Mouse (Mus musculus) ES-E14 (cell line): ENCODE measurements around the gene Bax. TPM values are rescaled to one million over a fixed set of nuclear protein-coding genes. Genes with fewer than 3 reads are reported as not detected.

Experiments used
- DNase-seq: peaks from one replicate; pipeline ENCODE4 v3.0.0-alpha.2; 2013; ENCODE audit warnings: low read depth, low spot score
- H3K27ac ChIP-seq: 2 replicates; pipeline ENCODE4 v1.5.1; 2012; ENCODE audit warnings: low read depth, mild to moderate bottlenecking, low read length, moderate library complexity, mixed read lengths; ENCODE audit not compliant: poor library complexity, insufficient read depth, severe bottlenecking
- H3K36me3 ChIP-seq: 2 replicates; pipeline ENCODE4 v1.6.1; 2012; ENCODE audit warnings: mild to moderate bottlenecking, low read length, moderate library complexity, mixed read lengths; ENCODE audit not compliant: control insufficient read depth, poor library complexity, insufficient read depth, severe bottlenecking
- H3K4me1 ChIP-seq, 2 experiments: fragments of 150-350 bp in 1 of 2; sonication (generic) in 1 of 2; 2 replicates each; pipeline ENCODE4 v1.6.1; 2012; ENCODE audit warnings: low read length in 2 of 2, mild to moderate bottlenecking in 1 of 2, mixed read lengths in 1 of 2; ENCODE audit not compliant: control insufficient read depth in 2 of 2, insufficient read depth in 2 of 2, poor library complexity in 1 of 2
- H3K4me3 ChIP-seq, 2 experiments: fragments of 150-350 bp in 1 of 2; sonication (generic) in 1 of 2; 2 replicates each; pipeline ENCODE4 v1.5.1; 2012; ENCODE audit warnings: low read length in 2 of 2, low read depth in 1 of 2, mild to moderate bottlenecking in 1 of 2, mixed read lengths in 1 of 2; ENCODE audit not compliant: insufficient read depth in 1 of 2, poor library complexity in 1 of 2, severe bottlenecking in 1 of 2
- H3K9ac ChIP-seq: 2 replicates; pipeline ENCODE4 v1.6.1; 2012; ENCODE audit warnings: low read depth, mild to moderate bottlenecking, low read length, mixed read lengths; ENCODE audit not compliant: poor library complexity, insufficient read depth, severe bottlenecking
- H3K9me3 ChIP-seq: fragments of 150-350 bp; sonication (generic); 2 replicates; pipeline ENCODE4 v1.6.1; 2012; ENCODE audit warnings: low read depth, mild to moderate bottlenecking, low read length; ENCODE audit not compliant: control insufficient read depth, insufficient read depth
- CHD2 ChIP-seq: IDR thresholded peaks from 2 replicates; pipeline ENCODE4 v1.6.1; 2014; ENCODE audit warnings: mild to moderate bottlenecking, low read depth, low read length, inconsistent platforms
- HCFC1 ChIP-seq: IDR thresholded peaks from 2 replicates; pipeline ENCODE4 v1.6.1; 2012; ENCODE audit warnings: low read length, inconsistent platforms, borderline replicate concordance; ENCODE audit not compliant: insufficient read depth
- MAFK ChIP-seq: IDR thresholded peaks from 2 replicates; pipeline ENCODE4 v1.6.1; 2014; ENCODE audit warnings: mild to moderate bottlenecking, low read depth, low read length, inconsistent platforms; ENCODE audit not compliant: insufficient read depth
- ZC3H11A ChIP-seq: IDR thresholded peaks from 2 replicates; pipeline ENCODE4 v1.6.1; 2012; ENCODE audit warnings: low read depth, mild to moderate bottlenecking, inconsistent platforms, low read length, borderline replicate concordance
- ZNF384 ChIP-seq: IDR thresholded peaks from 2 replicates; pipeline ENCODE4 v1.6.1; 2012; ENCODE audit warnings: low read depth, low read length, inconsistent platforms
- in situ Hi-C, 2 experiments: fragments of 600-800 bp; cut with MboI; formaldehyde crosslinking; loops; one replicate each; pipeline ENCODE4 v1.15.1; 2025; ENCODE audit warnings: low sequenced_read_pairs in 2 of 2, inconsistent platforms in 1 of 2; ENCODE audit not compliant: unreplicated experiment in 2 of 2
- total RNA-seq: library from RNA; depleted of rRNA; stranded (reverse); fragments of 300-350 nt; gene quantifications from 2 replicates; pipeline ENCODE4 v1.2.3, GENCODE M21; 2012

Gene Bax
- total RNA-seq, 1 experiment, result 388 TPM

DNA sequence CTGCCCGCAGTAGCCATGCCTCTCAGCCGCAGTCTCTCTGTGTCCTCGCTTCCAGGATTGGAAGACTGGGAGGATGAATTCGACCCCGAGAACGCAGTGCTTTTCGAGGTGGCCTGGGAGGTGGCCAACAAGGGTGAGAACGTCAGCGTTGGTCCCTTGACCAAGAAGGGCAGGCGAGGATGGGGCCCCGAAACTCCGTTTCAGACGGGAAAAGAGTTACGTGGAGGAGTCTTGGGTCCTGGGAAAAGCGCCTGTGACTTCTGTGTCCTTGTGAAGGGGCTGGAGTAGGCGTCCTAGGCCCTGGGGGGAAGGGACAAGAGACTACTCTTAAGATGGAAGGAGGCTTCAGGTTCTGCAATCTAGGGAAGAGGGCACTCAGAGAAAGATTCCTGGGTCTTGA is 31.7 kb downstream of the Bax start:
- TF ChIP-seq ZC3H11A (no peak), HCFC1 (no peak), CHD2 (no peak), ZNF384 (no peak), MAFK (no peak)
- Histone ChIP-seq H3K4me3 (peak overlapping the region; percentile 66 to 79), H3K4me1 (peaks cover 12 to 18% of the 10 kb centered on the region in 2 experiments), H3K36me3 (peaks cover 26% of the 10 kb centered on the region), H3K9me3 (no peaks in the 10 kb centered on the region), H3K9ac (peak overlapping the region; percentile 75), H3K27ac (0 out of 2 replicates have a peak overlapping the region, but pooled peaks have one; percentile 4)
- no peak for DNase-seq
- in situ Hi-C loops, result no loop called here

DNA sequence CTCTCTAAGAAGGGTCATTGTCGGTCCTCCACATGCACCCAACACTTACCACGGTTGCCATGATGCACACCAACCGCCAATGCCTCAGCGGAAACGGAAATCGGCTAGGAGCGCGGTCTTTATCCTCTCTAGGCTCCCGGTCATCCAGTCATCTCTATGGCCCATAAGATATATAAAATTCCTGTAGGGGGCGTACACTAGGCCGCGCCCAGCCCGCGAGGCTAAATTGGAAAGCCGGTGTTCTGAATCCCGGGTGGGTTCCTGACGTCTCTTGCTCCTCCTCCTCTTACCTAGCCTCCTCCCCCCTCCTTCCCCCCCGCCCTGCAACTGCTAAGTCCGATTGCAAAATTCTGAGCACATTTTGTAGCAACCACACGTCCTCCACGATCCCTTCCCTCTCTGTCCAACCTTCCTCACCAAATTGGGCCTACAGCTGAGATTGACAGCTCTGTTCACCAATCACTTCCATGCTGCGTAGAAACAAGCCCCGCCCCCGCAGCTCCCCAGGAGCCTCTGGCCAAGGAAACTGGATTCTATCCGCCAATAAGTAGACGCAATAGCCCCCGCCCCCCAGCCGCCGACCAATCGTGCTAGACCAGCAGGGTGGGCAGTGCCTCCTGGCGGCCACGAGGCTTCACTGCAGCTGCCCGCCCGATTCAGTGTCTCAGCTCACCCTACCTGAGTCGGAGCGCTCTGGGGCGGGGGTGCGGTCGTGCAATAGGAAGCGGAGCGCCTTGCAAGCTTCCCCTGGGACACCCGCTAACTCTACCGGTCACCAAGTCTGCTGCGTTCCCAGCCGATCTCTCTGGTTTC is 32.3 kb downstream of the Bax start, which contains the start of gene Gys1:
Gene Gys1, plus strand, starts transcription at position 642 of the 813 bp plus-strand sequence.
- Histone ChIP-seq H3K4me1 (peaks cover 9 to 16% of the 10 kb centered on the region in 2 experiments), H3K36me3 (peaks cover 33% of the 10 kb centered on the region), H3K4me3 (peak within 1 kb of the TSS; percentile 89 to 98), H3K9me3 (no peaks in the 10 kb centered on the region), H3K27ac (peak within 1 kb of the TSS; percentile 77), H3K9ac (peak within 1 kb of the TSS; percentile 84)
- peak; percentile 91 for TF ChIP-seq CHD2
- peak; percentile 78 for TF ChIP-seq HCFC1
- TF ChIP-seq ZNF384, result no peak
- TF ChIP-seq MAFK, result no peak
- TF ChIP-seq ZC3H11A, result no peak
- peak; percentile 100 for DNase-seq
- in situ Hi-C loops, result no loop called here

DNA sequence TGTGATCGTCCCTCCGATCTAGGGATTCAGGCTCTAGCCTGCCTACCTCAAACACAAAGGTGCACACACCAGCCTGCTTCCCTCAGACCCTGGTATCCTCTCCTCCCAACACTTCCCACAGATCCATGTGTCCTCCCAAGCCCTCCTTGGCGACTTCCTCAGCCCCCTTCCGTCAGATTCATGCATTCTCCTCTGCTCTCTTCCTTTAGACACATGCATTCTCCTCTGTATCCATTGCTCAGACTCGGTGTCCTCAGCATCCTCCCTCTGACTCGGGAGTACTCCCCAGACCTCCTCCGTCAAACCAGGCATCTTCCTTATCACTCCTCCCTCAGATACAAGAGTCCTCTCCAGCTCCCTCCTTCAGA is 32.9 kb downstream of the Bax start:
- no peak for DNase-seq
- Histone ChIP-seq H3K9me3 (no peaks in the 10 kb centered on the region), H3K9ac (peak overlapping the region; percentile 84), H3K36me3 (peaks cover 39% of the 10 kb centered on the region), H3K4me3 (peak overlapping the region; percentile 89 to 98), H3K27ac (peak overlapping the region; percentile 16), H3K4me1 (peaks cover 9 to 16% of the 10 kb centered on the region in 2 experiments)
- in situ Hi-C loops, result no loop called here
- no peak for TF ChIP-seq MAFK
- TF ChIP-seq CHD2, result no peak
- no peak for TF ChIP-seq ZNF384
- no peak for TF ChIP-seq HCFC1
- no peak for TF ChIP-seq ZC3H11A

DNA sequence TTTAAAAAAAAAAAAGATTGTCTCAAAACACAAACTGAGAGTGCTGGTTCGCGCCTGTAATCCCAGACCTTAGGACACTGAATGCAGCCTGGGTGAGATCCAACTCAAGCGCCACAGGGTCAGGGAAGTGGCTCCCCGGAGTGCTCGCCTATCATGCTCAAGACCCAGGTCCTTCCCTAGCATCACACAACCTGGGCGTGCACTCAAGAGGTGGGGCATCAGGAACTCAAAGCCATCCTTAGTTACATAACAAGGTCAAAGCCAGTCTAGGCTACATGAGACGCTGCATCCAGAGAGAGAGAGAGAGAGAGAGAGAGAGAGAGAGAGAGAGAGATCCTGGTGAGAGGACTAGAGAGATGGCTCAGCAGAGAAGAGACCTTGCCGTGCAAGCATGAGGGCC is 40.1 kb downstream of the Bax start:
- in situ Hi-C loops, result no loop called here
- H3K9me3 ChIP-seq, result no peaks in the 10 kb centered on the region
- H3K4me1 ChIP-seq, result peaks cover 5 to 12% of the 10 kb centered on the region in 2 experiments; a peak in 2 of 4 replicates
- no peak for DNase-seq
- peaks cover 83% of the 10 kb centered on the region for H3K36me3 ChIP-seq
- no peak overlapping the region for H3K27ac ChIP-seq
- H3K9ac ChIP-seq, result no peak overlapping the region
- TF ChIP-seq ZNF384, result no peak
- TF ChIP-seq CHD2, result no peak
- no peak for TF ChIP-seq MAFK
- TF ChIP-seq HCFC1, result no peak
- TF ChIP-seq ZC3H11A, result no peak
- no peak overlapping the region for H3K4me3 ChIP-seq
